Mouse (Mus musculus) lung, embryonic 16.5 days (tissue): Measurements from ENCODE around the gene Hoxd4. TPM values are rescaled to one million over a fixed set of nuclear protein-coding genes. Genes with fewer than 3 reads are reported as not detected.

ENCODE experiments used
- microRNA counts: library from miRNA; unstranded; fragments of <30 nt; microRNA quantifications from one replicate; lab custom pipeline; 2016
- microRNA-seq: library from miRNA; unstranded; fragments of <30 nt; microRNA quantifications from one replicate; pipeline ENCODE4, GENCODE M21; 2016
- polyA plus RNA-seq: library from polyadenylated mRNA; unstranded; fragments of >200 nt; fragmentation: Nextera tagmentation; extraction: Ambion mirVana; gene quantifications from 2 replicates; pipeline ENCODE4 v1.2.1, GENCODE M21; 2015

Gene Hoxd4
- polyA plus RNA-seq, 1 experiment from 2014 or later, result not detected

MicroRNAs within 50 kb of the gene (microRNA counts, 519-probe panel; counts per million panel counts)
- microRNA mmu-miR-10b (lab: Ali Mortazavi, UCI), result 2,416 counts per million, percentile 42 among the panel's probes with 10 or more counts

Small RNA genes lying within 50 kb of the gene (microRNA-seq; reads per million reads assigned to microRNA genes)
- not detected for gene Gm44463
- gene Mir10b, result 1,093 reads per million, percentile 74 among the genes with 10 or more reads in this experiment

Other genes starting within 250 kb of the Hoxd4 start
- gene Lnpk, start 132.5 kb upstream of the Hoxd4 start, polyA plus RNA-seq, result 21.2 and 25.2 TPM in 2 replicates
- gene Evx2, start 52.4 kb upstream of the Hoxd4 start, polyA plus RNA-seq, result not detected in 2 replicates
- not detected in 2 replicates for gene Hoxd13, start 43.6 kb upstream of the Hoxd4 start, polyA plus RNA-seq
- not detected in 2 replicates for gene Hoxd12, start 36.9 kb upstream of the Hoxd4 start, polyA plus RNA-seq
- gene Hoxd11, start 32.4 kb upstream of the Hoxd4 start, polyA plus RNA-seq, result not detected in 2 replicates
- 0.19 TPM in 1 of 2 replicates, not detected in the other for gene Hoxd10, start 20.0 kb upstream of the Hoxd4 start, polyA plus RNA-seq
- gene Hoxd9, start 14.2 kb upstream of the Hoxd4 start, polyA plus RNA-seq, result 0.31 TPM in 2 replicates
- 0.20 and 0.39 TPM in 2 replicates for gene Hoxd8, start 7.3 kb upstream of the Hoxd4 start, polyA plus RNA-seq
- 0.23 and 0.39 TPM in 2 replicates for gene Hoxd3, start within 50 bp of the Hoxd4 start, polyA plus RNA-seq
- not detected in 2 replicates for gene Gm28230, start 14.8 kb downstream of the Hoxd4 start, polyA plus RNA-seq
- not detected in 2 replicates for gene Hoxd1, start 51.1 kb downstream of the Hoxd4 start, polyA plus RNA-seq
- gene Mtx2, start 113.9 kb downstream of the Hoxd4 start, polyA plus RNA-seq, result 90.9 and 107 TPM in 2 replicates